In genomic region chr16:82038616-82039015, GRCm38 (mm10) we compare ENCODE assay signal across 18 mouse cellular contexts.
"Had no signal": no experiment of that assay in that cellular context is flagged by ENCODE, and none has a peak within 500 bp of the region (broad histone marks: within the 10 kb centered on the region; RNA-seq: fewer than 3 reads in every experiment).

No protein-coding gene starts in this region.

- H3K9ac ChIP-seq: kidney, embryonic 15.5 days; liver, embryonic 15.5 days; midbrain, embryonic 15.5 days; neural tube, embryonic 12.5 days; stomach, embryonic 15.5 days had no signal

- H3K27me3 ChIP-seq: kidney, embryonic 15.5 days; liver, embryonic 15.5 days; megakaryocyte, embryonic 14.5 days; midbrain, embryonic 15.5 days; neural tube, embryonic 12.5 days; stomach, embryonic 15.5 days had no signal

- H3K4me3 ChIP-seq: kidney, embryonic 15.5 days; liver, embryonic 15.5 days; megakaryocyte, embryonic 14.5 days; midbrain, embryonic 15.5 days; neural tube, embryonic 12.5 days; stomach, embryonic 15.5 days had no signal

- H3K36me3 ChIP-seq: kidney, embryonic 15.5 days; liver, embryonic 15.5 days; midbrain, embryonic 15.5 days; neural tube, embryonic 12.5 days; stomach, embryonic 15.5 days had no signal

- ATAC-seq: midbrain, embryonic 15.5 days had no signal

- DNase-seq: kidney, adult 2 months; kidney, postnatal 14 days; left cerebral cortex, postnatal 4 days; lung, adult 2 months; lung, postnatal 10 days; retina, postnatal 1 day; right cerebral cortex, postnatal 4 days; spleen, adult 18-20 months; thymus, postnatal 4 days had no signal

- H3K9me3 ChIP-seq: kidney, embryonic 15.5 days; liver, embryonic 15.5 days; midbrain, embryonic 15.5 days; neural tube, embryonic 12.5 days; stomach, embryonic 15.5 days had no signal

- H3K4me2 ChIP-seq: kidney, embryonic 15.5 days; liver, embryonic 11.5 days; liver, embryonic 15.5 days; midbrain, embryonic 11.5 days; midbrain, embryonic 15.5 days; neural tube, embryonic 12.5 days; stomach, embryonic 15.5 days had no signal

- H3K4me1 ChIP-seq: kidney, embryonic 15.5 days; liver, embryonic 15.5 days; megakaryocyte, embryonic 14.5 days; midbrain, embryonic 15.5 days; neural tube, embryonic 12.5 days; stomach, embryonic 15.5 days had no signal

- H3K27ac ChIP-seq: kidney, embryonic 15.5 days; liver, embryonic 15.5 days; macrophage; midbrain, embryonic 15.5 days; neural tube, embryonic 12.5 days; stomach, embryonic 15.5 days had no signal
